Mouse (Mus musculus) ES-E14 (cell line): ENCODE measurements around the gene Os9.

ENCODE experiments used
- CHD2 ChIP-seq: IDR thresholded peaks from 2 replicates; pipeline ENCODE4 v1.6.1; 2014; ENCODE audit warnings: mild to moderate bottlenecking, low read depth, low read length, inconsistent platforms
- HCFC1 ChIP-seq: IDR thresholded peaks from 2 replicates; pipeline ENCODE4 v1.6.1; 2012; ENCODE audit warnings: low read length, inconsistent platforms, borderline replicate concordance; ENCODE audit not compliant: insufficient read depth
- ZC3H11A ChIP-seq: IDR thresholded peaks from 2 replicates; pipeline ENCODE4 v1.6.1; 2012; ENCODE audit warnings: low read depth, mild to moderate bottlenecking, inconsistent platforms, low read length, borderline replicate concordance
- ZNF384 ChIP-seq: IDR thresholded peaks from 2 replicates; pipeline ENCODE4 v1.6.1; 2012; ENCODE audit warnings: low read depth, low read length, inconsistent platforms

- TF ChIP-seq ZC3H11A: no peak
- TF ChIP-seq CHD2: peak; percentile 28; the same call in 1 of the 2 replicates
- peak; percentile 95 for TF ChIP-seq ZNF384
- TF ChIP-seq HCFC1: 0 out of 2 replicates have a peak, but pooled peaks have one; percentile 55
Observed at GRCm38 (mm10) chr10:127070190-127071121, 50.5 kb downstream of the Os9 start, which contains the start of gene Tspan31.
